Mouse (Mus musculus) left cerebral cortex, postnatal 36 days (tissue): ENCODE data around the gene Map7d3. TPM values are rescaled to one million over a fixed set of nuclear protein-coding genes. Genes with fewer than 3 reads are reported as not detected.
A peak's percentile ranks its signal among the peaks of the same experiment; 100 is the strongest.

Source experiments
- DNase-seq, 2 experiments: peaks; one replicate each; pipeline ENCODE4 v3.0.0; 2021 to 2022; ENCODE audit warnings: low spot score in 2 of 2, mixed read lengths in 1 of 2
- intact Hi-C: fragments of 180-260 bp; cut with DNase I; formaldehyde crosslinking; loops from one replicate; pipeline ENCODE4 v1.15.1; 2025
- total RNA-seq, 2 experiments: library from RNA; stranded (reverse); gene quantifications; 2 replicates each; pipeline ENCODE4 v1.2.3; 2021

The Map7d3 gene
- total RNA-seq, result under 1 TPM in 1 of 2 experiments, not detected in 1; 0.10 TPM

- no peak for DNase-seq
- intact Hi-C loops, result no loop called here
Measured at GRCm38 (mm10) chrX:56821765-56822603, at the start of gene Map7d3. Gene Map7d3, minus strand, starts transcription at chrX:56822326.

GRCm38 (mm10) chrX:56869863-56870262 lies 47.7 kb upstream of the Map7d3 start, which contains the start of gene Adgrg4:
Gene Adgrg4, plus strand, starts transcription at chrX:56870163.
- intact Hi-C loops, result no loop called here
- DNase-seq, result no peak

- DNase-seq, result no peak
- intact Hi-C loops, result loop anchor here (2.0 to 10.0 kb wide), 2 partner anchors 190 to 204 kb away; partner anchors contain the start of gene Brs3
Measured at GRCm38 (mm10) chrX:56841255-56841654, 19.1 kb upstream of the Map7d3 start.

GRCm38 (mm10) chrX:56839369-56839768 lies 17.2 kb upstream of the Map7d3 start:
- no peak for DNase-seq
- intact Hi-C loops, result no loop called here

- intact Hi-C loops, result no loop called here
- no peak for DNase-seq
Measured at GRCm38 (mm10) chrX:56835842-56836241, 13.7 kb upstream of the Map7d3 start.

- no peak for DNase-seq
- intact Hi-C loops, result no loop called here
Measured at GRCm38 (mm10) chrX:56827492-56827891, 5.4 kb upstream of the Map7d3 start.

GRCm38 (mm10) chrX:56791268-56791667 lies 30.9 kb downstream of the Map7d3 start:
- intact Hi-C loops, result loop anchor here (5.0 kb wide), 2 partner anchors 34 to 144 kb away; no protein-coding TSS in a partner anchor
- peak; percentile 22 for DNase-seq

- no peak for DNase-seq
- intact Hi-C loops, result loop anchor here (5.0 kb wide), 2 partner anchors 33 to 143 kb away; no protein-coding TSS in a partner anchor
Measured at GRCm38 (mm10) chrX:56790591-56790990, 31.5 kb downstream of the Map7d3 start.

GRCm38 (mm10) chrX:56787486-56787885 lies 34.6 kb downstream of the Map7d3 start:
- intact Hi-C loops, result no loop called here

GRCm38 (mm10) chrX:56786281-56787061 lies 35.7 kb downstream of the Map7d3 start:
- DNase-seq, result no peak
- intact Hi-C loops, result no loop called here

More at GRCm38 (mm10) chrX:56787486-56787885, 34.6 kb downstream of the Map7d3 start:
- DNase-seq, result no peak

GRCm38 (mm10) chrX:56773329-56773728 lies 48.8 kb downstream of the Map7d3 start:
- no peak for DNase-seq
- intact Hi-C loops, result no loop called here

GRCm38 (mm10) chrX:56771751-56772150 lies 50.4 kb downstream of the Map7d3 start:
- no peak for DNase-seq
- intact Hi-C loops, result no loop called here

GRCm38 (mm10) chrX:56769838-56770237 lies 52.3 kb downstream of the Map7d3 start:
- no peak for DNase-seq
- intact Hi-C loops, result no loop called here

GRCm38 (mm10) chrX:56760257-56760760 lies 61.8 kb downstream of the Map7d3 start:
- DNase-seq, result no peak
- intact Hi-C loops, result no loop called here

GRCm38 (mm10) chrX:56756352-56756751 lies 65.8 kb downstream of the Map7d3 start:
- no peak for DNase-seq
- intact Hi-C loops, result loop anchor here (5.0 kb wide), 1 partner anchor 36 kb away; no protein-coding TSS in a partner anchor

GRCm38 (mm10) chrX:56755646-56756045 lies 66.5 kb downstream of the Map7d3 start:
- intact Hi-C loops, result loop anchor here (5.0 kb wide), 1 partner anchor 37 kb away; no protein-coding TSS in a partner anchor
- no peak for DNase-seq

- intact Hi-C loops, result no loop called here
- DNase-seq, result peak; percentile 8 to 15
Measured at GRCm38 (mm10) chrX:56753317-56754289, 68.5 kb downstream of the Map7d3 start.

GRCm38 (mm10) chrX:56752144-56752543 lies 70.0 kb downstream of the Map7d3 start:
- intact Hi-C loops, result no loop called here
- DNase-seq, result no peak

GRCm38 (mm10) chrX:56751536-56751935 lies 70.6 kb downstream of the Map7d3 start:
- intact Hi-C loops, result no loop called here
- no peak for DNase-seq
